Mouse (Mus musculus): Measurements from ENCODE around the gene Nr4a1. TPM values are rescaled to one million over a fixed set of nuclear protein-coding genes. Genes with fewer than 3 reads are reported as not detected.
A peak's percentile ranks its signal among the peaks of the same experiment; 100 is the strongest.

Nr4a1 gene
- polyA plus RNA-seq, 1 experiment from 2014 or later, result 0.68 TPM

GRCm38 (mm10) chr15:101274380-101274779 lies 20.3 kb downstream of the Nr4a1 start:
- WGBS (ENCODE audit: insufficient replicate concordance), result 27% methylated on average over 6 of the region's 6 CpGs
- Histone ChIP-seq H3K4me2 (no peak overlapping the region), H3K4me3 (replicated peaks) (no peak overlapping the region), H3K9me3 (replicated peaks) (no peaks in the 10 kb centered on the region), H3K9ac (no peak overlapping the region), H3K36me3 (replicated peaks) (no peaks in the 10 kb centered on the region), H3K27me3 (0 out of 2 replicates have a peak, but pooled peaks cover 8% of the 10 kb centered on the region), H3K27ac (replicated peaks) (no peak overlapping the region), H3K4me1 (replicated peaks) (no peaks in the 10 kb centered on the region)
- no peak for ATAC-seq (ENCODE audit: insufficient read depth)

- no peak overlapping the region for H3K9ac ChIP-seq
- ATAC-seq (ENCODE audit: insufficient read depth), result no peak
- no peak overlapping the region for H3K27ac ChIP-seq (replicated peaks)
- H3K4me1 ChIP-seq (replicated peaks), result no peaks in the 10 kb centered on the region
- no peaks in the 10 kb centered on the region for H3K27me3 ChIP-seq
- no peaks in the 10 kb centered on the region for H3K36me3 ChIP-seq (replicated peaks)
- H3K4me3 ChIP-seq (replicated peaks), result no peak overlapping the region
- no peaks in the 10 kb centered on the region for H3K9me3 ChIP-seq (replicated peaks)
- 67% methylated on average over 11 of the region's 11 CpGs for WGBS (ENCODE audit: insufficient replicate concordance)
- no peak overlapping the region for H3K4me2 ChIP-seq
These were observed 23.4 kb downstream of the Nr4a1 start for GRCm38 (mm10) chr15:101277351-101277899.

GRCm38 (mm10) chr15:101278589-101278988 lies 24.5 kb downstream of the Nr4a1 start:
- no peaks in the 10 kb centered on the region for H3K36me3 ChIP-seq (replicated peaks)
- H3K4me2 ChIP-seq, result no peak overlapping the region
- H3K9ac ChIP-seq, result no peak overlapping the region
- H3K9me3 ChIP-seq (replicated peaks), result no peaks in the 10 kb centered on the region
- H3K4me1 ChIP-seq (replicated peaks), result peaks cover 10% of the 10 kb centered on the region; the same call in 1 of the 2 replicates
- no peak for ATAC-seq (ENCODE audit: insufficient read depth)
- WGBS (ENCODE audit: insufficient replicate concordance), result 50% methylated on average over 5 of the region's 5 CpGs
- no peak overlapping the region for H3K27ac ChIP-seq (replicated peaks)
- no peaks in the 10 kb centered on the region for H3K27me3 ChIP-seq
- H3K4me3 ChIP-seq (replicated peaks), result no peak overlapping the region

GRCm38 (mm10) chr15:101279430-101279999 lies 25.4 kb downstream of the Nr4a1 start:
- H3K36me3 ChIP-seq (replicated peaks), result no peaks in the 10 kb centered on the region
- H3K9me3 ChIP-seq (replicated peaks), result no peaks in the 10 kb centered on the region
- no peak for ATAC-seq (ENCODE audit: insufficient read depth)
- no peak overlapping the region for H3K4me2 ChIP-seq
- H3K4me3 ChIP-seq (replicated peaks), result no peak overlapping the region
- no peak overlapping the region for H3K27ac ChIP-seq (replicated peaks)
- 53% methylated on average over 12 of the region's 12 CpGs for WGBS (ENCODE audit: insufficient replicate concordance)
- H3K27me3 ChIP-seq, result no peaks in the 10 kb centered on the region
- no peak overlapping the region for H3K9ac ChIP-seq
- H3K4me1 ChIP-seq (replicated peaks), result peaks cover 12% of the 10 kb centered on the region

- Histone ChIP-seq H3K9ac (no peak overlapping the region), H3K4me1 (replicated peaks) (peaks cover 26% of the 10 kb centered on the region), H3K36me3 (replicated peaks) (peaks cover 11% of the 10 kb centered on the region), H3K9me3 (replicated peaks) (no peaks in the 10 kb centered on the region), H3K27ac (replicated peaks) (no peak overlapping the region), H3K4me2 (no peak overlapping the region), H3K4me3 (replicated peaks) (no peak overlapping the region), H3K27me3 (no peaks in the 10 kb centered on the region)
- WGBS (ENCODE audit: insufficient replicate concordance), result 39% methylated on average over 5 of the region's 5 CpGs
- ATAC-seq (ENCODE audit: insufficient read depth), result no peak
These were observed 28.4 kb downstream of the Nr4a1 start for GRCm38 (mm10) chr15:101282471-101282870.

- 1% methylated on average over 26 of the region's 26 CpGs for WGBS (ENCODE audit: insufficient replicate concordance)
- peaks cover 20% of the 10 kb centered on the region for H3K36me3 ChIP-seq (replicated peaks)
- no peak for ATAC-seq (ENCODE audit: insufficient read depth)
- H3K9me3 ChIP-seq (replicated peaks), result no peaks in the 10 kb centered on the region
- H3K4me2 ChIP-seq, result peak overlapping the region; percentile 88
- H3K4me1 ChIP-seq (replicated peaks), result peaks cover 26% of the 10 kb centered on the region
- H3K27ac ChIP-seq (replicated peaks), result peak overlapping the region; percentile 79
- H3K27me3 ChIP-seq, result no peaks in the 10 kb centered on the region
- peak overlapping the region; percentile 84 for H3K9ac ChIP-seq
- peak overlapping the region; percentile 80 for H3K4me3 ChIP-seq (replicated peaks)
These were observed 29.3 kb downstream of the Nr4a1 start for GRCm38 (mm10) chr15:101283183-101283910.

GRCm38 (mm10) chr15:101283911-101284750 lies 30.1 kb downstream of the Nr4a1 start, which contains the start of gene Atg101:
Gene Atg101, plus strand, starts transcription at chr15:101284272.
- Histone ChIP-seq H3K9me3 (replicated peaks) (no peaks in the 10 kb centered on the region), H3K9ac (peak within 1 kb of the TSS; percentile 84), H3K27me3 (no peaks in the 10 kb centered on the region), H3K27ac (replicated peaks) (peak within 1 kb of the TSS; percentile 79), H3K4me3 (replicated peaks) (peak within 1 kb of the TSS; percentile 80), H3K4me2 (peak within 1 kb of the TSS; percentile 88), H3K4me1 (replicated peaks) (peaks cover 26% of the 10 kb centered on the region), H3K36me3 (replicated peaks) (peaks cover 27% of the 10 kb centered on the region)
- under 1% methylated on average over 61 of the region's 61 CpGs for WGBS (ENCODE audit: insufficient replicate concordance)
- peak; percentile 95 for ATAC-seq (ENCODE audit: insufficient read depth)

- Histone ChIP-seq H3K27me3 (no peaks in the 10 kb centered on the region), H3K4me2 (no peak overlapping the region), H3K9ac (no peak overlapping the region), H3K4me1 (replicated peaks) (peaks cover 26% of the 10 kb centered on the region), H3K9me3 (replicated peaks) (no peaks in the 10 kb centered on the region), H3K27ac (replicated peaks) (no peak overlapping the region), H3K36me3 (replicated peaks) (peaks cover 49% of the 10 kb centered on the region), H3K4me3 (replicated peaks) (no peak overlapping the region)
- no peak for ATAC-seq (ENCODE audit: insufficient read depth)
- 52% methylated on average over 9 of the region's 9 CpGs for WGBS (ENCODE audit: insufficient replicate concordance)
These were observed 32.2 kb downstream of the Nr4a1 start for GRCm38 (mm10) chr15:101286129-101286770.

- ATAC-seq (ENCODE audit: insufficient read depth), result no peak
These were observed 33.3 kb downstream of the Nr4a1 start for GRCm38 (mm10) chr15:101287361-101287760.

GRCm38 (mm10) chr15:101290354-101290753 lies 36.3 kb downstream of the Nr4a1 start:
- H3K9me3 ChIP-seq (replicated peaks), result no peaks in the 10 kb centered on the region
- H3K27me3 ChIP-seq, result no peaks in the 10 kb centered on the region
- no peak overlapping the region for H3K4me2 ChIP-seq
- 87% methylated on average over 15 of the region's 15 CpGs for WGBS (ENCODE audit: insufficient replicate concordance)
- peaks cover 5% of the 10 kb centered on the region for H3K4me1 ChIP-seq (replicated peaks)
- H3K36me3 ChIP-seq (replicated peaks), result peaks cover 55% of the 10 kb centered on the region
- no peak overlapping the region for H3K4me3 ChIP-seq (replicated peaks)
- no peak overlapping the region for H3K27ac ChIP-seq (replicated peaks)
- no peak for ATAC-seq (ENCODE audit: insufficient read depth)
- H3K9ac ChIP-seq, result no peak overlapping the region

More at GRCm38 (mm10) chr15:101287361-101287760, 33.3 kb downstream of the Nr4a1 start:
- WGBS (ENCODE audit: insufficient replicate concordance), result 77% methylated on average over 6 of the region's 6 CpGs
- H3K4me3 ChIP-seq (replicated peaks), result no peak overlapping the region
- H3K4me1 ChIP-seq (replicated peaks), result peaks cover 26% of the 10 kb centered on the region
- no peak overlapping the region for H3K27ac ChIP-seq (replicated peaks)
- H3K9me3 ChIP-seq (replicated peaks), result no peaks in the 10 kb centered on the region
- H3K36me3 ChIP-seq (replicated peaks), result peaks cover 55% of the 10 kb centered on the region
- no peaks in the 10 kb centered on the region for H3K27me3 ChIP-seq
- no peak overlapping the region for H3K4me2 ChIP-seq
- H3K9ac ChIP-seq, result no peak overlapping the region

All from liver, embryonic 15.5 days (tissue).